Mouse (Mus musculus): ENCODE data around the gene Irak4. TPM values are rescaled to one million over a fixed set of nuclear protein-coding genes. Genes with fewer than 3 reads are reported as not detected.
A peak's percentile ranks its signal among the peaks of the same experiment; 100 is the strongest.

Gene Irak4
- polyA plus RNA-seq, 1 experiment from 2014 or later = 3.3 TPM

DNA sequence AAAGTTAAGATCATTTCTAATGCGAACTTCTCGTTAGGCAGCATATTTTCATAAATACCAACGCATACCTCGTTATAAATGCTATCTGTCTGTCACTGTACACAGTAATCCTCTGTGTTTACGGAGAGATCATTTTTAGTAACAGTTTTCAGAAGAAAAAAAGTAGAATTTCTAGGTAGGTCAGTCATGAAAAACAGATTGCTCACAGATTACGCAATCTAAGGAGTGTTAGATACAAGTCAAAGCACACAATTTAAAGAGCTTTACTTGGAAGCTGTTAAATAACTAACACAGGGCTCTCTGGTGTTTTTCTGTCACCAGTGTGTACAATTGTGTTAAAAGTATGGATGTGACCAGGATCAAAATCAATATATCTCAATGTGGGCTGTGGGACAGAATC lies 10.5 kb upstream of the Irak4 start:
- no peak for DNase-seq (ENCODE audit: low spot score)
- Histone ChIP-seq H3K36me3 (replicated peaks) (peaks cover 32% of the 10 kb centered on the region), H3K9me3 (no peaks in the 10 kb centered on the region), H3K27me3 (replicated peaks; ENCODE audit: low read depth, poor library complexity, severe bottlenecking) (no peaks in the 10 kb centered on the region), H3K4me3 (no peak overlapping the region), H3K4me1 (no peaks in the 10 kb centered on the region), H3K27ac (replicated peaks) (no peak overlapping the region)
- whole genome bisulfite sequencing = 92% methylated on average over 6 of the region's 6 CpGs

DNA sequence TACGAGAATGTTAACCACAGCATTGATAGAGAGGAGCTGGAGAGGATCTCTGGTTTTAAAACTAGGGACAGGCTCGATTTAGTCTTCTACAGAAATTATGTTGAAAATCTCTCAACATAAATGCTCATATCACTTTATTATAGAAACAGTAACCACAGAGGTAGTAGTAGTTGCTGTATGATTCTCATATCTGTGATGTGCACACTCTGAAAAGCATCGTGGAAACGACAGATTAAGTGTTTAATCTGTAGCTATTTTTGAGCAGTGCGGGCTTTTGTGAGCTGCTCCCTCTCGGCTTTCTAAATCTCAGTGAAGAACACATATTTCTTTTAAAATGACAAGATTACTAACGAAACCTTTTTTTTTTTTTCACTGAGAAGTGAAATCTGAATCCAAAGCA lies 7.9 kb upstream of the Irak4 start:
- Histone ChIP-seq H3K27ac (replicated peaks) (no peak overlapping the region), H3K36me3 (replicated peaks) (peaks cover 21% of the 10 kb centered on the region), H3K27me3 (replicated peaks; ENCODE audit: low read depth, poor library complexity, severe bottlenecking) (no peaks in the 10 kb centered on the region), H3K4me3 (no peak overlapping the region), H3K4me1 (no peaks in the 10 kb centered on the region), H3K9me3 (no peaks in the 10 kb centered on the region)
- DNase-seq (ENCODE audit: low spot score) = no peak
- 94% methylated on average over 7 of the region's 7 CpGs for WGBS

DNA sequence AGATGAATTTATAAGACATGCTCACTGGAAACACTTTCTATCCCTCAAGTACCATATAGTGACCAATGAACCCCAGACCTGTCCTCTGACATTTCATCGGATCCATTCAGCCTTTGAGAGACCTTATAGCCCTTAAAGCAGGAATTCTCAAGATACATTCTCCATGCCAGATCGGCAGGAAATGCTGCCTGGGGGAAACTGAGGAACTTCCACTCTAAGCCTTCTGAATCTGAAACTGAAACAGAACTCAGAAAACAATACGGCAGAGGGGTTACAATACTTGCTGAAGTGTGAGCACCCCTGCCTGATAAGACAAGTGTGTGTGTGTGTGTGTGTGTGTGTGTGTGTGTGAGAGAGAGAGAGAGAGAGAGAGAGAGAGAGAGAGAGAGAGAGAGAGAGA lies 4.1 kb upstream of the Irak4 start:
- Histone ChIP-seq H3K36me3 (replicated peaks) (peaks cover 4% of the 10 kb centered on the region; the same call in 1 of the 2 replicates), H3K4me3 (no peak overlapping the region)
- WGBS = 93% methylated on average over 3 of the region's 3 CpGs

DNA sequence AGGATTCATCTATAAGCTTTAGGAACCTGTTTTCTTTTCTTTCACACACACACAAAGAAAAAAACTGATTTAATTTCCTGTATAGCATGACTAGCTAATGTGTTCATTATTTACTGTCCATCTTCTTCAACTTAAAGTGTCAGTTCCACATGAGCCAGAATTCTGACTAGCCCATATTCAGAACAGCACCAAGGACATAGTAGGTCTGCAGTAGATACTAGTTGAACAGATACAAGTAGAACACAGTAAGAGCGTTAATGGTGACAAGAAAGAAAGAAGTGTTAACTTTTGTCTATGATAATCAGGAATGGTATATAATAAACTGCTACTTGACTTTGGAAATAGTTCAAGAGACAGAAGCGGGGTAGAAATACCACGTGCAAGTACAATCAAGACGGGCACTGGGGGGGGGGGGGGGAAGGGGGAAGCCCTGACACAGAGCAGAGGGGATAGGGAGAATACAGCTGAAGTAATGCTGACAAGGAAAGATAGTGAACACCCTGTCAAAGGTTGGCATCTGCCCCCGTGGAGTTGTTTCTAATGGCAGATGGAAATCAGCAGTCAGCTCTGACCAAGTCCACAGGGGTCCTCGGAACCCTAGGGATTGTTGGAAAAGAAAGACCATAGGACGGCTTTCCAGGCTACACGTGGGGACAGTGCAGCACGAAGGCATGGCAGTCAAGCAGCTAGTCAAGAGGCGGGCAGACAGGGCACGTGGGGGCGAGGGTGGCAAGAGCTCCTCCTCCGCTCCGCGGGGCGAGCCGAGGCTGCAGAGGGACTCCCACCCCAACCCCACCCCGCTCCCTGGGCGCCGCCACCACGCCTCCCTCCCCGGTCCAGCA lies 655 bp upstream of the Irak4 start:
- WGBS = 13% methylated on average over 22 of the region's 22 CpGs
- H3K27me3 ChIP-seq (replicated peaks; ENCODE audit: low read depth, poor library complexity, severe bottlenecking) = no peaks in the 10 kb centered on the region
- peak overlapping the region; percentile 87 for H3K27ac ChIP-seq (replicated peaks)
- H3K4me3 ChIP-seq = peak overlapping the region; percentile 88
- H3K4me1 ChIP-seq = peaks cover 15% of the 10 kb centered on the region
- 0 out of 2 replicates have a peak, but pooled peaks cover 4% of the 10 kb centered on the region for H3K36me3 ChIP-seq (replicated peaks)
- no peak for DNase-seq (ENCODE audit: low spot score)
- H3K9me3 ChIP-seq = no peaks in the 10 kb centered on the region

More for the DNA sequence above, 4.1 kb upstream of the Irak4 start:
- DNase-seq (ENCODE audit: low spot score) = no peak
- peaks cover 15% of the 10 kb centered on the region for H3K4me1 ChIP-seq
- no peaks in the 10 kb centered on the region for H3K9me3 ChIP-seq
- H3K27me3 ChIP-seq (replicated peaks; ENCODE audit: low read depth, poor library complexity, severe bottlenecking) = no peaks in the 10 kb centered on the region
- H3K27ac ChIP-seq (replicated peaks) = no peak overlapping the region

DNA sequence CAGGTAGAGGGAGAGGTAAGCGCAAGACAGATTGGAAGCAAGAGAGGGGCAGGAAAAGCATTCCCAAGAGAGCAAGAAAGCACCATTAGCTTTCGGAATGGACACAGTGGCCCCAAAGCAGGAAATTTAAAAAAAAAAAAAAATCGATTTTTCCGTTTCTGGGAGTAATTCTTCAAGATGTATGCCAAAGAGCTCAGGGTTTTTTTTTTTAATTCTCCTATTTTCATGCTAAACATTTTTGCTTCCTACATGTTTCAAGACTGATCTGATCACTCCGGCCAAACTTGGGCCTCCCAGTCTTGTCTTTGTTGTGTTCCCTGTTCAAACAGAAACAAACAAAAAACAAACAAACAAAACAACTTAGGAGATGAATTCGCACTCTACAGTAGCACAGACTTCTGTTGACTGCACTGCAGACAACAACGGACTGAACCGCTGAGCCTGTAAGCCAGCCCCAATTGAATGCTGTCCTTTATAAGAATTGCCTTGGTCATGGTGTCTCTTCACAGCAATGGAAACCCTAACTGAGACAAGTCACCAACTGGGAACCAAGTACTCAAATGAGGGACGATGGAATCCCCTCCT lies 701 bp downstream of the Irak4 start:
- 42% methylated on average over 9 of the region's 9 CpGs for WGBS
- no peaks in the 10 kb centered on the region for H3K9me3 ChIP-seq
- peak overlapping the region; percentile 88 for H3K4me3 ChIP-seq
- H3K36me3 ChIP-seq (replicated peaks) = no peaks in the 10 kb centered on the region
- peak overlapping the region; percentile 87 for H3K27ac ChIP-seq (replicated peaks)
- H3K4me1 ChIP-seq = peaks cover 15% of the 10 kb centered on the region
- DNase-seq (ENCODE audit: low spot score) = no peak
- H3K27me3 ChIP-seq (replicated peaks; ENCODE audit: low read depth, poor library complexity, severe bottlenecking) = no peaks in the 10 kb centered on the region

DNA sequence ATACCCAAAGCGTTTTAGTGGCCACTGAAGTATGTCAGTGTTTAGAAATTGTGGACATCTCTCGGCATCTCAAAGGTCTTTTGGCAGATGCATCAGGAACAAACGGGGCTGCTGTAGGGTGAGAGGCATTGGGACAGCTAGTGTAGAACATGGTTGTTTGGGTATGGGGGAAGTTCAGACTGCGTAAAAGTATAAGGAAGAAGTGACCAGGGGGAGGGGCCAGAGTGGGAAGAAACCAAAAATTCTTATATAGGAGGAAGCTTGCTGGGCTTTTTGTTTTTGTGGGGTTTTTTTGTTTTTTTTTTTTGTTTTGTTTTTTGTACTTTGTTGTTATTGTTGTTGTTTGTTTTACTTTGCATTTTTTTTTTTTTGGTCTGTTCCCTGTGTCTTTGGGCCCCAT lies 1.4 kb downstream of the Irak4 start:
- 87% methylated on average over 4 of the region's 4 CpGs for WGBS

DNA sequence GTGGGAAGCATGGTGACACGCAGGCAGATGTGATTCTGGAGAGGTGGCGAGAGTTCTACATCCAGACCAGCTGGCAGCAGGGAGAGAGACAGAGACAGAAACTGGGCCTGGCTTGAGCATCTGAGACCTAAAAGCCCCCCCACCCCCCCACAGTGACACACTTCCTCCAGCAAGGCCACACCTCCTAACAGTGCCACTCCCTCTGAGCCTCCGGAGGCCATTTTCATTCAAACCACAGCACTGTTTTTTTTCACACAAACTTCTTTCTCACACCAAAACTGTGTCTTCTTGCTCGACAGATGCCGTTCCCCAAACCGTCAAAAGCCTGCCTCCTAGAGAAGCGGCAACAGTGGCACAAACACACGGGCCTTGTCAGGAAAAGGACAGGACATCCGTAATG lies 10.1 kb downstream of the Irak4 start:
- Histone ChIP-seq H3K9me3 (0 out of 2 replicates have a peak, but pooled peaks cover 7% of the 10 kb centered on the region), H3K4me3 (no peak overlapping the region), H3K36me3 (replicated peaks) (no peaks in the 10 kb centered on the region), H3K27ac (replicated peaks) (no peak overlapping the region), H3K27me3 (replicated peaks; ENCODE audit: low read depth, poor library complexity, severe bottlenecking) (no peaks in the 10 kb centered on the region), H3K4me1 (no peaks in the 10 kb centered on the region)
- 93% methylated on average over 9 of the region's 9 CpGs for WGBS
- DNase-seq (ENCODE audit: low spot score) = no peak

More for the DNA sequence above, 1.4 kb downstream of the Irak4 start:
- no peaks in the 10 kb centered on the region for H3K27me3 ChIP-seq (replicated peaks; ENCODE audit: low read depth, poor library complexity, severe bottlenecking)
- H3K36me3 ChIP-seq (replicated peaks) = no peaks in the 10 kb centered on the region
- H3K4me1 ChIP-seq = peaks cover 15% of the 10 kb centered on the region
- DNase-seq (ENCODE audit: low spot score) = no peak
- H3K4me3 ChIP-seq = no peak overlapping the region
- H3K27ac ChIP-seq (replicated peaks) = no peak overlapping the region
- H3K9me3 ChIP-seq = 0 out of 2 replicates have a peak, but pooled peaks cover 3% of the 10 kb centered on the region

DNA sequence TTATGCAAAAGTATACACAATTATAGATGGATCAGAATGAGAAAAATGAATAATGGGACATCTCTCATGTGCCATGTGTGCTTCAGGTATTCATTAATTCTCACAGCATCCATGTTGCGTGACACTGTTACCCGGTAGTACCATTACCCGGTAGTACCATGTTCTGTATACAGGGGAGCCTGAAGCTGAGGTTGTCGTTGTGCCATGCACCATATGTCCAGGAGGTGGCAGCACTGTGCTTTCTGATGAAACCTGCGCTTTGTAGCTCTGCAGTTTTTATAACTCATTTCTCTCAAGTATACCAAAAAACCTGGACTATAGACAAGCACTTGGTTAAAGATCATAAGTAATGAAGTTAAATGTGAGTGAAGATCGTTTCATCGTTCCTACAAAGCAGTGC lies 14.0 kb downstream of the Irak4 start:
- Histone ChIP-seq H3K9me3 (no peaks in the 10 kb centered on the region), H3K4me1 (no peaks in the 10 kb centered on the region), H3K27ac (replicated peaks) (no peak overlapping the region), H3K27me3 (replicated peaks; ENCODE audit: low read depth, poor library complexity, severe bottlenecking) (no peaks in the 10 kb centered on the region), H3K36me3 (replicated peaks) (no peaks in the 10 kb centered on the region), H3K4me3 (no peak overlapping the region)
- DNase-seq (ENCODE audit: low spot score) = peak; percentile 81
- 28% methylated on average over 7 of the region's 7 CpGs for WGBS

DNA sequence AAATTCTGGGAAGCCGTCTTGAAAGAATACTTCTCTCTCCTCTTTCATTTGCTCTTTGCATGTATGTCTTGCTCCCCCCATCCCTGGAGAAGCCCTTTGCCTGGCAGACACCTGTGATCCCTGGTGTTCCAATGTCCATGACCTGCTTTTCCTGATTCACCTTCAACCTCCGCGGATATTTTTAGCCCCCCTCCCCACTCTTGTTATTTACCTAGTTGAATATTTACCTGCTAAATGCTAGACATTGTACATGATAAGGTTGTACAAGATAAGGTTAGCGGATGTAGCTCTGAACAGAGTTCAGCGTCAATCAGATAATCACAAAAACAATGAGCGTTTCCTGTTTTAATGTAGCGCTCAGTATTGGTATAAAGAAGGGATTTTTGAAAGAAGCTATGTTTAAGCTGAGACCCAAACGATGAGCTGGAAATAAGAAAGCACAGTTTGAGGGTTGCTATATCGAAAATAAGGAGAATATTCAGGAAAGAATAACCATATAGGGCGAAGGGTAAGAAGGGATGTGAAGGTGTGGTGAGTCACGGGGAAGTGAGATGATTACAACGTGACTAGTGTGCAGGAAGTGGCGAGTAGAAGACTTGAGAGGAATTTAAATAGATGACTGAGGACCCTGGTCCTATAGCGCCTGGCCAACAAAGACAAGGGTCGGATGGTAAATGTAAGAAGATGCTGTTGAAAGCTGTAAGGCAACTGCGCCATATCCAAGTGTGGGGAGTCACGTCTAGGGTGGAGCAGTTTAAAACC lies 15.6 kb downstream of the Irak4 start:
- H3K4me1 ChIP-seq = no peaks in the 10 kb centered on the region
- no peak for DNase-seq (ENCODE audit: low spot score)
- H3K4me3 ChIP-seq = no peak overlapping the region
- WGBS = 84% methylated on average over 17 of the region's 17 CpGs
- H3K36me3 ChIP-seq (replicated peaks) = no peaks in the 10 kb centered on the region
- H3K27me3 ChIP-seq (replicated peaks; ENCODE audit: low read depth, poor library complexity, severe bottlenecking) = no peaks in the 10 kb centered on the region
- no peaks in the 10 kb centered on the region for H3K9me3 ChIP-seq
- H3K27ac ChIP-seq (replicated peaks) = no peak overlapping the region

DNA sequence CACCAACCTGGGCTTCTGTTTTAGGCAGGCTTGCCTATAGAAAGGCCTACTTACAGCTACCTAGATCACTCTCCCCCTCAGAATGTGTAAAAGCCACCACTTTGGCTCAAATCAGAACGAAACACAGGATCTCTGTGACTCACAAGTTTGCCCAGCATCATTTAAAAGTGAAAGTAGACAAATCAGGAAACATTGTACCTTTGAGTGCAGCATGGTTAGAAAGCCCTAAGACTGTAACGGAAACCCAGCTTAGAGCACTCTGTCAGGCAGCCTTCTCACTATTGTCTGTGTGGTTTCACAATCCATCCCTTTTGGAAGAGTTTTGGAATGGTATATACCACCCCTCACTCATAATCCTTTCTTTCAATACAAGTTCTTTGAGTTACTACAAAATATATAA lies 21.5 kb downstream of the Irak4 start:
- no peak overlapping the region for H3K4me3 ChIP-seq
- H3K27ac ChIP-seq (replicated peaks) = no peak overlapping the region
- H3K4me1 ChIP-seq = no peaks in the 10 kb centered on the region
- WGBS = 80% methylated on average over 2 of the region's 2 CpGs
- DNase-seq (ENCODE audit: low spot score) = no peak
- no peaks in the 10 kb centered on the region for H3K9me3 ChIP-seq
- no peaks in the 10 kb centered on the region for H3K27me3 ChIP-seq (replicated peaks; ENCODE audit: low read depth, poor library complexity, severe bottlenecking)
- no peaks in the 10 kb centered on the region for H3K36me3 ChIP-seq (replicated peaks)

DNA sequence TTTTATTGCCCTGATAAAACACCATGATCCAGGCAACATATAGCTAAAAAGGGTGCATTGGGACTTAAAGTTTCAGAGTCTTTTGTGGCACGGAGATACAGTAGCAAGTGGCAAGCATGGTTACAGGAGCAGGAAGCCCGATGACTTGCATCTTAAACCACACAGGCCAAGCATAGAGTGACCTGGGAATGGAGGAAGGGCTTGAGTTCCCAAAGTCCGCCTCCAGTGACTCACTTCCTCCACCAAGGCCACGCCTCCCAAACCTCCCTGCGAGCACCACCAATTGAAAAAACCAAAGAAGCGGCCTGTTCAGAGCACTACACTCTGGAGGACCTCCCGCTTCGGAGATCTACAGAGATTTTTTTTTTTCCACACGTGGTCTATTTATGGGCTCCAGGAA lies 22.4 kb downstream of the Irak4 start:
- Histone ChIP-seq H3K4me3 (no peak overlapping the region), H3K36me3 (replicated peaks) (no peaks in the 10 kb centered on the region), H3K4me1 (no peaks in the 10 kb centered on the region), H3K27me3 (replicated peaks; ENCODE audit: low read depth, poor library complexity, severe bottlenecking) (no peaks in the 10 kb centered on the region), H3K9me3 (no peaks in the 10 kb centered on the region), H3K27ac (replicated peaks) (no peak overlapping the region)
- 90% methylated on average over 9 of the region's 9 CpGs for WGBS
- DNase-seq (ENCODE audit: low spot score) = no peak

DNA sequence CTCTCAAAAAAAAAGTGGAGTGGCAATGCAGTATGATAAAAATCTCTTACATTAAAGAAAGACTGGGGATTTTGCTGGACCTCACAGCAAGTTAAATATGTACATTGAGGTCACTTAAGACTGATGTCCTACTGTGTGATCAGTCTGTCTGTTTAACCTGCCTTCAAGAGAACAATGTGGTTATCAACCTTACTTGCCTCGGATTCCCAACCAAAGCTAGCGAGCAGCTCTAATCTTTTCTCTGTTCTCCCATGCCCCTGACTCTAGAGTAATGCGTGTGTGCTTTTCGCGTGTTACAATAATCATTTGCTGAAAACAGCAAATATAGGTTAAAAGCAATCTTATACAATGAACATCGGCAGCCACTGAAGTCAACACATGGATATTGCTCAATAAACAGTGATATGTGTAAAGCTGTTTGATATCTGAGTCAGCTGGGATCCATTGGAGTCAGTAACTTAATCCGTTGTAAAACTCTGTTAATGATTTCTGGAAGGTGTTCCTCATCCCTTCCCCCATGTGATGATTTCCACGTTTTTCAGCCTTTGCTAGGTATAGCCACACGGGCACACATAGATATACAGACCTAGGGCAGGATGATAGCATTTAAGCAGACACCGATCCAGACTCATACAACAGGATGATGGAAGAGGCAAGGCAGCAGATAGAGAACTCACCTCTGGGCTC lies 25.2 kb downstream of the Irak4 start:
- DNase-seq (ENCODE audit: low spot score) = no peak
- 90% methylated on average over 10 of the region's 10 CpGs for WGBS

More for the DNA sequence above, 25.2 kb downstream of the Irak4 start:
- Histone ChIP-seq H3K9me3 (no peaks in the 10 kb centered on the region), H3K4me1 (no peaks in the 10 kb centered on the region), H3K27me3 (replicated peaks; ENCODE audit: low read depth, poor library complexity, severe bottlenecking) (no peaks in the 10 kb centered on the region), H3K36me3 (replicated peaks) (no peaks in the 10 kb centered on the region), H3K4me3 (no peak overlapping the region), H3K27ac (replicated peaks) (no peak overlapping the region)

Measured in embryonic facial prominence, embryonic 10.5 days (tissue).